Mouse (Mus musculus) erythroblast, embryonic 14.5 days (primary cell): Measurements from ENCODE around the gene Utp14a. TPM values are rescaled to one million over a fixed set of nuclear protein-coding genes. Genes with fewer than 3 reads are reported as not detected.
A peak's percentile ranks its signal among the peaks of the same experiment; 100 is the strongest.
"Not testable (repeated sequence)": the region's sequence is repeated elsewhere in the genome, so short reads cannot be mapped to it uniquely, and the experiment has no call there.

Experiments
- H3K27me3 ChIP-seq: 2 replicates; pipeline ENCODE4 v1.6.1; 2012; ENCODE audit warnings: inconsistent platforms; ENCODE audit not compliant: control insufficient read depth
- H3K36me3 ChIP-seq: 2 replicates; pipeline ENCODE4 v1.6.1; 2012; ENCODE audit warnings: mild to moderate bottlenecking, inconsistent platforms; ENCODE audit not compliant: control insufficient read depth
- H3K4me1 ChIP-seq: 2 replicates; pipeline ENCODE4 v1.6.1; 2012; ENCODE audit warnings: inconsistent platforms; ENCODE audit not compliant: control insufficient read depth
- H3K4me3 ChIP-seq: replicated peaks from 2 replicates; pipeline ENCODE3; 2012; ENCODE audit warnings: moderate library complexity, mild to moderate bottlenecking, inconsistent platforms
- H3K9me3 ChIP-seq: 2 replicates; pipeline ENCODE4 v1.6.1; 2012; ENCODE audit warnings: low read length, inconsistent platforms, mixed read lengths; ENCODE audit not compliant: control insufficient read depth
- GATA1 ChIP-seq: IDR thresholded peaks from 2 replicates; pipeline ENCODE4 v1.6.1; 2012; ENCODE audit warnings: low read length, inconsistent platforms, mixed read lengths
- TAL1 ChIP-seq: IDR thresholded peaks from 3 replicates; pipeline ENCODE4 v1.6.1; 2012; ENCODE audit warnings: low read length, inconsistent platforms, mixed read lengths
- polyA plus RNA-seq: library from polyadenylated mRNA; stranded (reverse); fragments of >175 nt; gene quantifications from 2 replicates; pipeline ENCODE4 v1.2.3, GENCODE M21; 2012

Utp14a gene
- 0.34 and 0.51 TPM in 2 replicates for polyA plus RNA-seq

GRCm38 (mm10) chrX:48256468-48257007 is at the start of gene Utp14a:
Utp14a (plus strand) TSS chrX:48256862.
- H3K4me3 ChIP-seq: peak within 1 kb of the TSS; percentile 80
- H3K36me3 ChIP-seq: peaks cover 20% of the 10 kb centered on the region
- 0 out of 2 replicates have a peak, but pooled peaks cover 4% of the 10 kb centered on the region for H3K27me3 ChIP-seq
- TF ChIP-seq TAL1 (no peak), GATA1 (no peak)
- H3K4me1 ChIP-seq: peaks cover 14% of the 10 kb centered on the region
- H3K9me3 ChIP-seq: no peaks in the 10 kb centered on the region

- Histone ChIP-seq H3K27me3 (peaks cover 2% of the 10 kb centered on the region; the same call in 1 of the 2 replicates), H3K4me3 (peak overlapping the region; percentile 75), H3K36me3 (no peaks in the 10 kb centered on the region), H3K4me1 (peaks cover 11% of the 10 kb centered on the region), H3K9me3 (no peaks in the 10 kb centered on the region)
- TF ChIP-seq TAL1 (no peak), GATA1 (no peak)
Measured at GRCm38 (mm10) chrX:48207761-48208487, 48.7 kb upstream of the Utp14a start.

GRCm38 (mm10) chrX:48208519-48209185 is 48.0 kb upstream of the Utp14a start, which contains the start of gene Zdhhc9:
Zdhhc9 (minus strand) TSS chrX:48208878.
- TF ChIP-seq TAL1 (no peak), GATA1 (no peak)
- Histone ChIP-seq H3K27me3 (peaks cover 2% of the 10 kb centered on the region; the same call in 1 of the 2 replicates), H3K9me3 (no peaks in the 10 kb centered on the region), H3K4me1 (peaks cover 11% of the 10 kb centered on the region), H3K36me3 (no peaks in the 10 kb centered on the region), H3K4me3 (peak within 1 kb of the TSS; percentile 75)

GRCm38 (mm10) chrX:48209746-48210145 is 46.9 kb upstream of the Utp14a start:
- not testable (repeated sequence) for H3K27me3 ChIP-seq, H3K4me3 ChIP-seq, H3K9me3 ChIP-seq, H3K36me3 ChIP-seq
- H3K4me1 ChIP-seq: peaks cover 11% of the 10 kb centered on the region

GRCm38 (mm10) chrX:48219468-48219867 is 37.2 kb upstream of the Utp14a start:
- Histone ChIP-seq H3K27me3 (no peaks in the 10 kb centered on the region), H3K36me3 (no peaks in the 10 kb centered on the region), H3K9me3 (no peaks in the 10 kb centered on the region), H3K4me3 (no peak overlapping the region), H3K4me1 (no peaks in the 10 kb centered on the region)
- TF ChIP-seq TAL1 (no peak), GATA1 (no peak)

GRCm38 (mm10) chrX:48222706-48223105 is 34.0 kb upstream of the Utp14a start:
- H3K27me3 ChIP-seq: no peaks in the 10 kb centered on the region
- H3K4me3 ChIP-seq: no peak overlapping the region
- H3K4me1 ChIP-seq: no peaks in the 10 kb centered on the region
- no peaks in the 10 kb centered on the region for H3K36me3 ChIP-seq
- no peak for TF ChIP-seq TAL1
- no peak for TF ChIP-seq GATA1
- no peaks in the 10 kb centered on the region for H3K9me3 ChIP-seq

GRCm38 (mm10) chrX:48226225-48226624 is 30.4 kb upstream of the Utp14a start:
- H3K4me3 ChIP-seq: no peak overlapping the region
- H3K4me1 ChIP-seq: no peaks in the 10 kb centered on the region
- H3K9me3 ChIP-seq: no peaks in the 10 kb centered on the region
- no peak for TF ChIP-seq GATA1
- no peak for TF ChIP-seq TAL1
- H3K27me3 ChIP-seq: no peaks in the 10 kb centered on the region
- H3K36me3 ChIP-seq: no peaks in the 10 kb centered on the region

- H3K36me3 ChIP-seq: no peaks in the 10 kb centered on the region
- H3K4me1 ChIP-seq: peaks cover 6% of the 10 kb centered on the region
- TF ChIP-seq GATA1: no peak
- no peak for TF ChIP-seq TAL1
- no peaks in the 10 kb centered on the region for H3K27me3 ChIP-seq
- H3K4me3 ChIP-seq: no peak overlapping the region
- no peaks in the 10 kb centered on the region for H3K9me3 ChIP-seq
Measured at GRCm38 (mm10) chrX:48234417-48234816, 22.2 kb upstream of the Utp14a start.

GRCm38 (mm10) chrX:48255830-48256428 is 733 bp upstream of the Utp14a start:
- H3K4me3 ChIP-seq: peak overlapping the region; percentile 80

More at GRCm38 (mm10) chrX:48255830-48256428, 733 bp upstream of the Utp14a start:
- no peak for TF ChIP-seq TAL1
- no peak for TF ChIP-seq GATA1
- peaks cover 14% of the 10 kb centered on the region for H3K4me1 ChIP-seq
- H3K27me3 ChIP-seq: 0 out of 2 replicates have a peak, but pooled peaks cover 4% of the 10 kb centered on the region
- no peaks in the 10 kb centered on the region for H3K9me3 ChIP-seq
- H3K36me3 ChIP-seq: peaks cover 15% of the 10 kb centered on the region
